Mouse (Mus musculus) megakaryocyte, embryonic 14.5 days (primary cell): ENCODE results near the gene Fam155a. TPM values are rescaled to one million over a fixed set of nuclear protein-coding genes. Genes with fewer than 3 reads are reported as not detected.

Experiments
- H3K27me3 ChIP-seq: replicated peaks from 2 replicates; pipeline ENCODE3; 2012; ENCODE audit warnings: inconsistent platforms
- H3K36me3 ChIP-seq: replicated peaks from 2 replicates; pipeline ENCODE3; 2012; ENCODE audit warnings: low read length, inconsistent platforms, mixed read lengths
- H3K4me1 ChIP-seq: 2 replicates; pipeline ENCODE4 v1.6.1; 2012; ENCODE audit warnings: inconsistent platforms
- H3K4me3 ChIP-seq: replicated peaks from 2 replicates; pipeline ENCODE3; 2012; ENCODE audit warnings: moderate library complexity, mild to moderate bottlenecking, inconsistent platforms
- H3K9me3 ChIP-seq: 2 replicates; pipeline ENCODE4 v1.6.1; 2012; ENCODE audit warnings: inconsistent platforms
- FLI1 ChIP-seq: IDR thresholded peaks from 2 replicates; pipeline ENCODE4 v1.6.1; 2012; ENCODE audit warnings: low read length, inconsistent platforms, mixed read lengths
- GATA1 ChIP-seq: IDR thresholded peaks from 3 replicates; pipeline ENCODE4 v1.6.1; 2012; ENCODE audit warnings: mixed read lengths, low read length, inconsistent platforms, borderline replicate concordance
- polyA plus RNA-seq: library from polyadenylated mRNA; stranded (reverse); fragments of >175 nt; gene quantifications from 2 replicates; pipeline ENCODE4 v1.2.3, GENCODE M21; 2012; ENCODE audit warnings: low replicate concordance; ENCODE audit not compliant: insufficient read depth

Gene Fam155a
- polyA plus RNA-seq, 1 experiment = 0.10 TPM

- Histone ChIP-seq H3K36me3 (no peaks in the 10 kb centered on the region), H3K9me3 (no peaks in the 10 kb centered on the region), H3K4me1 (no peaks in the 10 kb centered on the region), H3K4me3 (no peak overlapping the region), H3K27me3 (no peaks in the 10 kb centered on the region)
- TF ChIP-seq GATA1 (no peak), FLI1 (no peak)
Observed at GRCm38 (mm10) chr8:9580192-9580591, 190.8 kb downstream of the Fam155a start.

DNA sequence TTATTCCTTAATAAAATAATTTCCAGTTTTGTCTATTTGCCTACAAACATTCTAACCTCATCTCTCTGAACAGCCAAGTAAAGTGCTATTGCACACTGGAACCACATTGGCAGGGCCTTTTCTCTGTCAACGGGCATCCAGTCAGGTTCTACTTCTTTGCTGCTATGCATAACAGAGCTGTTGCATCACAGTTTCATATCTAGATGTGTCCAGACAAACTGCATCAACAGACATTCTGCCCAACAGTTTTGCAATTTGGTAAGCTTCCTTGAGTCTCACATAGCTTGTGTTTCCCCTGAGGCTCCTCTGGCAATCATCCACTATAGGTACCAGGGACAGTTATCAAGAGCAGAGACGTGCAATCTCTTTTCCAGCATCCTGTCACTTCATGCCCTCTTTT, 199.0 kb downstream of the Fam155a start:
- Histone ChIP-seq H3K36me3 (no peaks in the 10 kb centered on the region), H3K27me3 (no peaks in the 10 kb centered on the region), H3K4me1 (no peaks in the 10 kb centered on the region), H3K9me3 (peaks cover 3% of the 10 kb centered on the region; the same call in 1 of the 2 replicates), H3K4me3 (no peak overlapping the region)
- TF ChIP-seq GATA1 (no peak), FLI1 (no peak)

DNA sequence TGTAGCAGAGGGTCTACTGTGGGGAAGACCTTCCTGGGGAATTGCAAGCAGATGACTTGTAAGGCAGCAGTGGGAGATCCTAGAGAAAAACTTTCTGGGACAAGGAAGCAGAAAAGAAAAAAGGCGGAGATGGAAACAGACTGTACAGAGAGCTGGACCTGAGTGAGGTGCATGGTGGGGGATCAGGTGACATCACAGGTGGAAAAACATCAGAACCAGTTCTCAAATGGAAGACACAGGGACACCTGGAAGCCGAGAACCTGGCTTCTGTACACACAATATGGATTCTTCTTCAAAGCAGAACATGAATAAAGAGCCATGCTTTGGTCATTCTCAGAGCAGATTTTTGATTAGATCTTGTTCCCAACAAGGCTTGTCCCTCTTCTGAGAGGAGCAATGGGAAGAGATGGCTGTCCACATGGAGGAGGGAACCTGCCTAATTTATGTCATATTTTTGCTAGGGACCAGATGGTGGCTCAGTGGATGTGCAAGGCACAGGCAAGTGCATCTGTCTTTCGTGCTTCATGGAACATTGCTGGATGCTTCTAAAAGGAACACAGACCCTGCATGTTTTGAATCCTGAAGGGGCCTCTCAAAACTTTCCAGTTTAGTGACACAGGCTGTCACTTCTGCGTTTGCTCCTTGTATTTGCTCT, 201.3 kb downstream of the Fam155a start:
- Histone ChIP-seq H3K9me3 (peaks cover 3% of the 10 kb centered on the region; the same call in 1 of the 2 replicates), H3K4me1 (no peaks in the 10 kb centered on the region), H3K4me3 (no peak overlapping the region), H3K27me3 (no peaks in the 10 kb centered on the region), H3K36me3 (no peaks in the 10 kb centered on the region)
- TF ChIP-seq FLI1 = no peak
- TF ChIP-seq GATA1 = no peak

DNA sequence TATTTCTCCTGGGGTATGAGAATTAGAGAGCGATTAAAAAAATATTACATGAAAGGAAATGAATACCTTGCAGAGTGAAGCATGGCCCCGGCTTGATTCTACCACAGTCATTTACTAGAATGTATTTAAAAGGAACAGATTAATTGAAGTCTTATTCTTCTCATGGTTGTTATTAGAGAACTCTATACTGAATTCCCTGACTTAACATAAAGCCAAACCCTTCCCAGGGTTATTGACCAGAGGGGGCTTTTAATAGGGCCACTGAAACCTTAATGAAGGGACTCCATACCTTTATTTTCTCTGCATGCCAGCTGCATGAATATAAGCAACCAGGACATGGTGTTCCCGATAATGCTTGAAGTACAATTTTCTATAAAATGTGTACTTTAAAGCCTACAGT, 221.8 kb downstream of the Fam155a start:
- TF ChIP-seq FLI1 (no peak), GATA1 (no peak)
- H3K27me3 ChIP-seq = no peaks in the 10 kb centered on the region
- H3K36me3 ChIP-seq = no peaks in the 10 kb centered on the region
- H3K4me3 ChIP-seq = no peak overlapping the region
- H3K4me1 ChIP-seq = no peaks in the 10 kb centered on the region
- H3K9me3 ChIP-seq = no peaks in the 10 kb centered on the region

DNA sequence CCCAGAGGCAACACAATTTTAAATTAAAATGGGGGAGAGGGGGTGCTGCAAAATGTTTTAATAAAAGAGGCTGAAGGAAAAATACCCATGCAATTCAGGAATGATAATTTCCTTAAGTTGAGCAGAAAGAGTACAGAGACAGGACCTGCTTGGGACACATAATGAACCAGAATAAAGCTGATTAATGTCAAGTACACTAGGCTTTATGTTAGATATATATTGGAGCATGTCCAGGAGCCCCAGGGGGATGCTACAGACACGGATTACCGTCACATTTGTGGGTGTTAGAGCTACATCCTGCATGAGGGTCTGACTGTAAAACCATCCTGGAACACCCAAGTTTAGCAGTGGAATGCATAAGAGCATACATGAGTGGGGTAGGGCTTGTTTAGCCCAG, 223.4 kb downstream of the Fam155a start:
- TF ChIP-seq GATA1 (no peak), FLI1 (no peak)
- no peaks in the 10 kb centered on the region for H3K9me3 ChIP-seq
- H3K27me3 ChIP-seq = no peaks in the 10 kb centered on the region

GRCm38 (mm10) chr8:9546919-9547557, 223.9 kb downstream of the Fam155a start:
- no peaks in the 10 kb centered on the region for H3K9me3 ChIP-seq
- no peaks in the 10 kb centered on the region for H3K27me3 ChIP-seq
- H3K4me3 ChIP-seq = no peak overlapping the region
- TF ChIP-seq FLI1 (no peak), GATA1 (no peak)
- H3K36me3 ChIP-seq = no peaks in the 10 kb centered on the region
- H3K4me1 ChIP-seq = no peaks in the 10 kb centered on the region

More for the DNA sequence above, 223.4 kb downstream of the Fam155a start:
- no peak overlapping the region for H3K4me3 ChIP-seq
- no peaks in the 10 kb centered on the region for H3K4me1 ChIP-seq
- no peaks in the 10 kb centered on the region for H3K36me3 ChIP-seq

DNA sequence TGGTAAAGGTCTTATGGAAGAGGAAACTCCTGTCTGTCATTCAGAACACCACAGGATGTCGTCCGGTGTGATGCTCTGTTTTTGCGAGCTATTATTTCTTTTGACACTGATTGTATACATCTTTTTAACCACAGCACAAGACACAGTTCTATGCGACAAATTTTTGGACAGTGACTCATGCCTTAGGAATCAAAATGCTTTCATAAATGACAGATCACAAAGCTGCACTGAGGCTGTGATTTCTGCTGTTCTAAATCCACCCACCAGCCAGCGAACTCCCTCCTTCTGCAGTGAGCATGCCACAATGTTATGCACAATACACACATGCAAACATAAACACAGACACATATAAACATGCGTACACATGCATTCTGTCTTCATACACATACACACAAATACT, 224.5 kb downstream of the Fam155a start:
- Histone ChIP-seq H3K4me1 (no peaks in the 10 kb centered on the region), H3K9me3 (no peaks in the 10 kb centered on the region), H3K36me3 (no peaks in the 10 kb centered on the region), H3K4me3 (no peak overlapping the region), H3K27me3 (no peaks in the 10 kb centered on the region)
- TF ChIP-seq GATA1 (no peak), FLI1 (no peak)

DNA sequence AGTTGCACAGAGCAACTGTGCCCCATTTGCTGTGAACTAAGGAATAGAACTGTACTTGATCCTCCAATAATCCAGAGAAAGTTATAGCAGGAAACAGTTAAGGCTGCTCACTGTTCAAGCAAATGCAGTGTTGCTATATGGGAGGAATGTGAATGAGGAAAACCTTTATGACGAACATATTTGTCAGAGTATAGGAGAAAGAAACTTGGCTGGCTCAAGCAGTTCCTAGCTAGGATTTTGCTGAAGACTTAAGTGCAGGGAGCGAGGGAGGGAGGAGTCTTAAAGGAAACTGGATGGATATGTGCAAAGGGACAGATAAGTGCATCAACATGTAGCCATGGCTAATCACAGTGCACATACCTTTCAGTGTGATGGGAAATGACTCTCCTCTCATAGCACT, 225.3 kb downstream of the Fam155a start:
- Histone ChIP-seq H3K4me1 (no peaks in the 10 kb centered on the region), H3K4me3 (no peak overlapping the region), H3K9me3 (no peaks in the 10 kb centered on the region), H3K27me3 (no peaks in the 10 kb centered on the region), H3K36me3 (no peaks in the 10 kb centered on the region)
- no peak for TF ChIP-seq FLI1
- TF ChIP-seq GATA1 = no peak

DNA sequence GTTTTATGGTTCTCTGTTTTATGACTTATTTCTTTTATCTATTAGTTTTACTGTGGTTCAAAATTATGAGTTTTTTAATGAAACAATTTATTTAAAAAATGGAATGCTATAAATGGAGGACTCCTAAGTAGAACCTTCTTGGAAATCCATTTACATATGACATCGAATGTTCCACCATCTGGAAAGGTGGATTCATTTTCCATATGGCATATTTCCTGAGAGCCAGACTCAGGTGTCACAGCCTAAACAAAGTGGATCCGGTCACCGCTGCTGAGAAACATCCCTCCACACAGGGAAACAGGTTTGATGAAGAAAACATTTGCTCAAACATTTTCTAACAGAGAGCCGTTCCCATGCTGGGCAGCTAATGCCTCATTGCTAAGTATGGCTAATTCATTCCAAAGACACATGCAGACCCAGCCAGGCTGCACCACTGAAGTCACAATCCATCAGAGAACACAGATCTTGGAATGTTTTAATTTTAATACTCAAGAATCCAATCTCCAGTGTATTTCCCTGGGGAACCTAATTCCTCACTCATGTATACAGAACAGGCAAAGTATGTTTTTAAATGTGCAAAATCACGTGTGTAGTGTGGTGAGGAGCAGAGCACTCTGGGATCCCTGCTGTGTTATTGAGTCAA, 235.1 kb downstream of the Fam155a start:
- Histone ChIP-seq H3K27me3 (no peaks in the 10 kb centered on the region), H3K4me1 (no peaks in the 10 kb centered on the region), H3K36me3 (no peaks in the 10 kb centered on the region), H3K4me3 (no peak overlapping the region), H3K9me3 (no peaks in the 10 kb centered on the region; the same call in 1 of the 2 replicates)
- TF ChIP-seq GATA1 (no peak), FLI1 (no peak)

DNA sequence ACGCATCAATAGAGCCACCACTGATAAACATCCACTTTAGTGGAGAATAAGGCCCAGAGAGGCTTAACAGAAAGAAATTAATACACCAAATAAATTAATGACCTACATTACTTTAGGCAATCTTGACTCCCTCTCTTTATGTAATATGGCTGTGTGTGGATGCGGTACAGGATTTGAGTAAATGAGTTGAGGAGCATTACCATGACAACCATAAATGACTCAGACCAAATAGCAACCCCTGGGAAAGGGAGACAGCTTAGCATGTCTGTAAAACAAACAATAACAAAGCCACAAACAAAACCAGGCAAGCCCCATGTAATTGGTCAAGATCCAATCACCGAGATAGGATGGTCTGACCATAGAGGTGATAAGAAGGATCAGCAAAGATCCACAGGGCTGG, 244.4 kb downstream of the Fam155a start:
- Histone ChIP-seq H3K27me3 (no peaks in the 10 kb centered on the region), H3K4me1 (no peaks in the 10 kb centered on the region), H3K9me3 (0 out of 2 replicates have a peak, but pooled peaks cover 3% of the 10 kb centered on the region), H3K4me3 (no peak overlapping the region), H3K36me3 (no peaks in the 10 kb centered on the region)
- TF ChIP-seq FLI1 (no peak), GATA1 (no peak)
